Mouse (Mus musculus): ENCODE data around the gene Il12b. TPM values are rescaled to one million over a fixed set of nuclear protein-coding genes. Genes with fewer than 3 reads are reported as not detected.

Gene Il12b
- polyA plus RNA-seq, 1 experiment from 2014 or later, result not detected

DNA sequence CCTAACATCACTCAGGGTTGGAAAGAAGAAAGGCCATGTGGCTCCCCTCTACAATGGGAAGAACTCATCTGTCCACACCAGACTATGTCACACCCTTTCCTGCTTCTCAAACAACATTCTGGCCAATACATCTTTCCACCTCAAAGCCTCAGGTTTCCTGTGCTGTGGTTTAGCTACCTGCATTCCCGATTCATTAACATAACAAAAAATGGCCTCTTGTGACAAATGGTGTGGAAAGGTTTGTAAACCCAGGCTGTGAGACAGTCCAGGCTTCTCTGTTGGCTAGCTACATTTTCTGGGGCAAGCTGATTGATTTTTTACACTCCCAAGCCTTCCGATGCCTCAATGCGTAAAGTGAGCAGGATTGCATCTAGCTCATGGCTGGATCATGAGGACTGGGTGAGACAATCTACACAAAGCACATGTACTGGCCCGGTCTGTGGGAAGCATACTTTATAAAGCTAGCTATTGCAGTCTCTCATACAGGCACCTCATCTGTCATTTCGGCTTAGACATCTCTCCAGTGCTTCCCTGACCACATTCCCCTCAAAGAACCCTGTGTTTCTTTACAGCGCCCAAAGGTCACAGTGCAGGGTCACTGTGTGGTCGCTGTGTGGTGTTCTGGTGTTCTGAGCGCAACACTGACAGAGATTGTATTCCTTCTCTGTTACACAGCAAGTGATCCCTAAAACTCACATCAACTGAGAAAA lies 6.6 kb upstream of the Il12b start:
- Histone ChIP-seq H3K4me1 (0 out of 2 replicates have a peak, but pooled peaks cover 1% of the 10 kb centered on the region), H3K27ac (replicated peaks) (no peak overlapping the region), H3K27me3 (replicated peaks) (no peaks in the 10 kb centered on the region), H3K4me3 (replicated peaks) (no peak overlapping the region), H3K4me2 (no peak overlapping the region), H3K36me3 (no peaks in the 10 kb centered on the region), H3K9me3 (replicated peaks) (no peaks in the 10 kb centered on the region), H3K9ac (replicated peaks) (no peak overlapping the region)
- no peak for ATAC-seq (ENCODE audit: low FRiP score)
- WGBS, result 84% methylated on average over 8 of the region's 8 CpGs

DNA sequence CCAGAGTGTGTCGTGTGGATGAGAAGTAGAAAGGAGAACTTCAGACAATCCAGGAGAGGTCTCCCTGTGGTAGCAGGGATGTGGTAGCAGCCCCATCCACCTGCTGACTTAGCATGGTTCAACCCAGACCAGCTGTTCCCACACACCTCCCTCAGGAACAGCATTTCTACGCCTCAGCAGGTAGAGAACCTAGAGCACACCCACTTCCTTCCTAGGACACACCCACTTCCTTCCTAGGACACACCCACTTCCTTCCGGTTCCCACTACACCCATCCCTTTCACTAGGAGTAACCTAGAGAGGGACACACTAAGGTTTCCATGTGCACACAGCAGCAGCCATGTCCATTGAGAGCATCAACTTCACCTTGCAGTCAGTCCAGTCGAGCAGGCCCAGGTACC lies 4.5 kb upstream of the Il12b start:
- no peaks in the 10 kb centered on the region for H3K36me3 ChIP-seq
- H3K27me3 ChIP-seq (replicated peaks), result no peaks in the 10 kb centered on the region
- H3K27ac ChIP-seq (replicated peaks), result no peak overlapping the region
- ATAC-seq (ENCODE audit: low FRiP score), result no peak
- no peak overlapping the region for H3K4me3 ChIP-seq (replicated peaks)
- no peak overlapping the region for H3K9ac ChIP-seq (replicated peaks)
- 91% methylated on average over 4 of the region's 4 CpGs for WGBS
- H3K9me3 ChIP-seq (replicated peaks), result no peaks in the 10 kb centered on the region
- H3K4me2 ChIP-seq, result no peak overlapping the region
- peaks cover 14% of the 10 kb centered on the region for H3K4me1 ChIP-seq

DNA sequence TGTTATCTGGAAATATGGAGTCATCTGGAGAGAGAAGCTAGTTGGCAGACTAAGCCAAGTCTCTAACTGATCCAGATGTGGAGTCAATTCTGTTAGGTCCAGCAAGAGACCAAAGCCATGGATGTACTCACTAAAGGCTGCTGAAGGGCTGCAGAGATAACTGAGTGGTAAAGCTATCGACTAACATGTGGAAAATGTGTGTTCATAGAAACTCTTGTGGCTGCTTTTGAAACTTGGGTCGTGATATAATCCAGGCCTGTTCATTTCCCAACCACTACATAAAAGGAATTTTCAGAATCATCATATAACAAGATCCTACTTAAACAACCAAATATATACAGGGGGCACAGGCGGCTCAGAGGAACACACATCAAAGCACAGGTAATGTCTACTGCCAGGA lies 2.3 kb upstream of the Il12b start:
- H3K9me3 ChIP-seq (replicated peaks), result no peaks in the 10 kb centered on the region
- H3K9ac ChIP-seq (replicated peaks), result no peak overlapping the region
- H3K4me2 ChIP-seq, result no peak overlapping the region
- H3K36me3 ChIP-seq, result no peaks in the 10 kb centered on the region
- H3K4me3 ChIP-seq (replicated peaks), result no peak overlapping the region
- no peak overlapping the region for H3K27ac ChIP-seq (replicated peaks)
- H3K27me3 ChIP-seq (replicated peaks), result no peaks in the 10 kb centered on the region
- ATAC-seq (ENCODE audit: low FRiP score), result no peak
- whole genome bisulfite sequencing, result 88% methylated on average over 3 of the region's 3 CpGs
- H3K4me1 ChIP-seq, result peaks cover 17% of the 10 kb centered on the region

DNA sequence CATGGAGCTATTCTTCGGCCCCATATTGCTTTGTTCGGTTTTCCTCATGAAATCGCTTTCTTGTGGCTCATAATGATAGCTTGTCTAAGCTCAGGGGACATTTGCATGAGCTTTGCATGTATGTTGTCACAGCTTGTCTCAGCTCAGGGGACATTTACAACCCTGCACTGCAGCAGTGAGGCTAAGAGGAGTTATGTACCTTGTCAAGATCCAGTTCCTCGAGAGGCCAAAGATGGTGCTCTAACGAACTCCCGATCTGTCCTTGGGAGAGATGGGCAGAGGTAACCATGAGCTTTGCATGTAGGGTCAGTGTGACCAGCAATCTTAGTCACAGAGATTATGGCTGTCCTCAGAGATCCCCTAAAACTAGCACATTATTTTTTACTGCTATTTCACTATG lies 1.5 kb upstream of the Il12b start:
- no peak overlapping the region for H3K4me3 ChIP-seq (replicated peaks)
- H3K27ac ChIP-seq (replicated peaks), result no peak overlapping the region
- WGBS, result 54% methylated on average over 6 of the region's 6 CpGs
- no peaks in the 10 kb centered on the region for H3K27me3 ChIP-seq (replicated peaks)
- H3K4me2 ChIP-seq, result peak overlapping the region; percentile 66
- ATAC-seq (ENCODE audit: low FRiP score), result no peak; the same call in 1 of the 2 replicates
- H3K9me3 ChIP-seq (replicated peaks), result no peaks in the 10 kb centered on the region
- H3K36me3 ChIP-seq, result no peaks in the 10 kb centered on the region
- H3K4me1 ChIP-seq, result peaks cover 17% of the 10 kb centered on the region
- H3K9ac ChIP-seq (replicated peaks), result no peak overlapping the region

DNA sequence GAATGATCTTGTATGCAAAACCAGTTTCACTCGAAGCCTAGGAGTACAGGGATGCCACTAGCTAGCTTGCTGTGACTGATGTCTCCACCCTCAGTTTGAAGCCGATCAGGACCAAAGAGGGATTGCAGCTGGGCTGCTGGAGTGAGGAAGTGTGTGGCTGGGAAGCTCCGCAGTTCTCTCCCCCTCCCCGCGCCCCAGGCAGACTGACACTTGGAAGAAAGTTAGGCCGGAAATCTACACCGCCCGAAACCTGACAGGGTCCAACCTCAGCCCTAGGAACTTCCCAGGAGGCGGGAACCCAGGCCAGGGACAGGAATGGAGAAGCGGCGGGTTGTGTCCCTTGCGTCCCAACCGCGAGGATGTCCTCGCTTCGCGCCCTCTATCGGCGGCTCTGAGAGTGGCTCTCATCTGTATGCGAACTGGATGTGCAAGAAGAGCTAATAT lies 1.1 kb upstream of the Il12b start:
- peak; percentile 82 for ATAC-seq (ENCODE audit: low FRiP score)
- H3K9ac ChIP-seq (replicated peaks), result peak overlapping the region; percentile 27; the same call in 1 of the 2 replicates
- peak overlapping the region; percentile 34 for H3K4me3 ChIP-seq (replicated peaks)
- no peaks in the 10 kb centered on the region for H3K36me3 ChIP-seq
- 1% methylated on average over 20 of the region's 20 CpGs for WGBS
- H3K4me2 ChIP-seq, result peak overlapping the region; percentile 66
- H3K9me3 ChIP-seq (replicated peaks), result no peaks in the 10 kb centered on the region
- H3K4me1 ChIP-seq, result peaks cover 17% of the 10 kb centered on the region
- H3K27ac ChIP-seq (replicated peaks), result no peak overlapping the region; the same call in 1 of the 2 replicates
- no peaks in the 10 kb centered on the region for H3K27me3 ChIP-seq (replicated peaks)

DNA sequence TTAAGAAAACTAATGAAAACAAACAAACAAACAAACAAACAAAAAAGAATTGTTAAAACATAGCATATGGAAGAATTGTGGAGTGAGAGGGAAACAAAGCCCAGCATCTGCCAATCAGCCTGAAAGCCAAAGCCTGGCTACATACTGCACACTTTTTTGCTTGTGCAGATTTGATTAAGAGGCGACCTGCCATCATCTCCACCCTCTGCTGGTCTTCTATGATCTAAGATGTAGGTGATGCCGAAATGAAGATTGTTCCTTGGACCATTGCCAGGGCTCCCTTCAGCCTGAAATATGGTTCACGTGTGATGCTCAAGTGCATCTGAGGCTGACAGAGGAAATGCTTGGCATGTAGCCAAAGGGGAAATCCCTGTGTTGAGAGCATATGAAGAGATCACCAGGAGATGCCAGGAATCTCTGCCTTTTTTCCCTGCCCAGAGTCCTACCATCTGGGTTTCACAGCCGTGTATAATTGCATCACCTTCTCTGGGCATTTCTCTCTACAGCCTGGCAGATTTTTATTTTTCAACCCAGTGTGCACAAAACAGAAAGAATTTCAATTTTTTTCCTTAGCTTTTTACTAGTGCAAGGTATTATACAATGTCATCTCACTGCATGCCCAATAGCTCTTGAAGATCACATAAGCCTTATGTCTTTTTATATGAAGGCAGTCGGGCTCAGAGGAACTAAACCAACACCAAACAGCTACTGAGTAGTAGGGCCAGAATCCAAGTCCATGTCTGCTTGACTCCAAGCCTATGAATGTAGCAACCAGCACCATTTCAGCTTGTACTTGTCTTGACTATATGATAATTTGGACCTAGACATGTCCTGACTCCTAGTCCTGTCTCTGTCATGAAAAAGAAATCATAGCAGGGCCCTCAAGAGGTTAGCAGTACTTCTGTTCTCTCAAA lies 2.0 kb downstream of the Il12b start:
- Histone ChIP-seq H3K4me1 (peaks cover 17% of the 10 kb centered on the region), H3K4me3 (replicated peaks) (no peak overlapping the region), H3K27me3 (replicated peaks) (no peaks in the 10 kb centered on the region), H3K27ac (replicated peaks) (no peak overlapping the region), H3K36me3 (no peaks in the 10 kb centered on the region), H3K4me2 (no peak overlapping the region), H3K9ac (replicated peaks) (no peak overlapping the region), H3K9me3 (replicated peaks) (no peaks in the 10 kb centered on the region)
- 40% methylated on average over 5 of the region's 5 CpGs for WGBS
- ATAC-seq (ENCODE audit: low FRiP score), result 0 out of 2 replicates have a peak, but pooled peaks have one; percentile 30

DNA sequence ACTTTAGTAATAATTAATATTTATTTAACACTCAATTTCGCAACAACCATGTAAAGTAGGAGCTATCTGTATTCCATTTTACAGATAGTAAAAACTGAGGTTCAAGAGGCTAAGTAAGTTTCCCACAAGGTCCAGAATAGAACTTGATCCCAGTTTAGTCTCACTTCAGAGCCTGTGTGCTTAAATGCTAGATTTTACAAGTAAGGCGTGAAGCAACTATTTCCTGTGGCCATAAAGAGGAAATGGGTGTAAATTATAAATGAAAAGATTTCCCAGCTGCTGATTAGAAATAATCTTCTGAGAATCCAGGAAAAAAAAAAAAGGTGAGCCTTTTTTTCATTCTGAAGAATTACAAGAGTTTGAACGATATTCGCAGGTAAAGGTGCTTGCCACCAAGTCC lies 5.2 kb downstream of the Il12b start:
- Histone ChIP-seq H3K9ac (replicated peaks) (no peak overlapping the region), H3K9me3 (replicated peaks) (no peaks in the 10 kb centered on the region), H3K4me3 (replicated peaks) (no peak overlapping the region), H3K4me2 (no peak overlapping the region), H3K27ac (replicated peaks) (no peak overlapping the region), H3K36me3 (no peaks in the 10 kb centered on the region), H3K27me3 (replicated peaks) (no peaks in the 10 kb centered on the region), H3K4me1 (peaks cover 8% of the 10 kb centered on the region; the same call in 1 of the 2 replicates)
- ATAC-seq (ENCODE audit: low FRiP score), result no peak
- 95% methylated on average over 4 of the region's 4 CpGs for WGBS

DNA sequence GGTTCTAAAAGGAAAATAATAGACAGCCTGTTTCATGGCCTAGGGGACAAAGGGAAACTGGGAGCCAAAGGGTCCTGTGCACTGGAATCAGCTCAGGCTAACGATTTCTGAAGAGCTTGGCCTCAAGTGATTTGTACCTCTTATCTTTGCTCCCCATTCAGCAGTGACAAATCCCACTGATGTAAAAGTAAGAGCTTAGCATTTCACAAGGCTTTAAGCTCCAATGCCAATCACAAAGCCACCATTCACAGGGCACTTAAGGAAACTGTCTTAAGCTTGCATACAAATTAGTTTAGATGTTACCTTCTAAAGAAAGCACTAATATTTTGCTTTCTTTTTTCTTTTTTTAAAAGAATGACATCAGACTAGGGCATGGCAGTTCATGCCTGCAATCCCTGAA lies 6.1 kb downstream of the Il12b start:
- Histone ChIP-seq H3K27me3 (replicated peaks) (no peaks in the 10 kb centered on the region), H3K4me1 (peaks cover 8% of the 10 kb centered on the region; the same call in 1 of the 2 replicates), H3K4me2 (no peak overlapping the region), H3K27ac (replicated peaks) (no peak overlapping the region), H3K9ac (replicated peaks) (no peak overlapping the region), H3K4me3 (replicated peaks) (no peak overlapping the region), H3K36me3 (no peaks in the 10 kb centered on the region), H3K9me3 (replicated peaks) (no peaks in the 10 kb centered on the region)
- WGBS, result 28% methylated on average over 1 of the region's 1 CpGs
- no peak for ATAC-seq (ENCODE audit: low FRiP score)

DNA sequence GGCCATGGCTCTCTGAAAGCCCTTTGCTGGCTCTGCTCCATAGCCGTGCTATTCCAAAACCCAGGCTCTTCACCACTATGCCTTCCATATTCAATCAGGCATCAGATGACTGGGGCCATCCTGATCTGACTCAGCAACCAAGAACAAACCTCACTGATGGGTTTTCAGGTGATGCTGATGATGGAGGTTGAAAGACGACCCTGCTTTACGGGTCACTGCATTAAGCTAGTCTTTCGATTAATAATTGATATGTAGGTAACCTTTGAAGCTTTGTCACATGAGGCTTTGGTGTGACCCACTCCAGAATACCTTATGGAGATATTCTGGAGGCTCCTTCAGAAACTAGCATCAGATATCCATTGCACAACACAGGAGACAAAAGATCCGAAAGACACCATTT lies 6.6 kb downstream of the Il12b start:
- H3K27me3 ChIP-seq (replicated peaks), result no peaks in the 10 kb centered on the region
- H3K36me3 ChIP-seq, result no peaks in the 10 kb centered on the region
- H3K4me3 ChIP-seq (replicated peaks), result no peak overlapping the region
- H3K9me3 ChIP-seq (replicated peaks), result no peaks in the 10 kb centered on the region
- 76% methylated on average over 5 of the region's 5 CpGs for WGBS
- H3K4me1 ChIP-seq, result peaks cover 8% of the 10 kb centered on the region; the same call in 1 of the 2 replicates
- no peak overlapping the region for H3K4me2 ChIP-seq
- H3K9ac ChIP-seq (replicated peaks), result no peak overlapping the region
- no peak for ATAC-seq (ENCODE audit: low FRiP score)
- no peak overlapping the region for H3K27ac ChIP-seq (replicated peaks)

DNA sequence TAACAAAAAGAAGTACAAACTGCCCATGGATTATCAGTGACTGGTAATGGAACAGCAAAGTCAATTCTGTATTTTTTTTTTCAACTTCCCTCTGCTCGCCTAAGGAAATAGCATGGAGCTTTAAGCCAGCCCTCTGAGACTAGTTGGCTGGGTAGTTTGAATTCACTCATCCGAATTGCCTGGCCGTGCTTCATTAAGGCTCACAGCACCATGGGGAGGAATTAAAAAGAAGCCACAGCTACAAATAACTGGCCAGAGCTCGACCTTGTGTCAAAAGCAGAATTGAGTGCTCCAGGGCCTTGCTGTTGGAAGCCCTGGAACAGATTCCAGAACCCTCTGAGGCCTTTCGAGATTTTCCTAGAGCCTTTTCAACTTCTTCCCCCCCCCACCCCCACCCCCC lies 8.8 kb downstream of the Il12b start:
- no peak overlapping the region for H3K27ac ChIP-seq (replicated peaks)
- no peaks in the 10 kb centered on the region for H3K36me3 ChIP-seq
- no peaks in the 10 kb centered on the region for H3K27me3 ChIP-seq (replicated peaks)
- H3K4me2 ChIP-seq, result no peak overlapping the region
- no peak overlapping the region for H3K9ac ChIP-seq (replicated peaks)
- no peaks in the 10 kb centered on the region for H3K9me3 ChIP-seq (replicated peaks)
- 0 out of 2 replicates have a peak, but pooled peaks have one; percentile 31 for ATAC-seq (ENCODE audit: low FRiP score)
- H3K4me1 ChIP-seq, result 0 out of 2 replicates have a peak, but pooled peaks cover 5% of the 10 kb centered on the region
- 17% methylated on average over 5 of the region's 5 CpGs for WGBS
- H3K4me3 ChIP-seq (replicated peaks), result no peak overlapping the region

DNA sequence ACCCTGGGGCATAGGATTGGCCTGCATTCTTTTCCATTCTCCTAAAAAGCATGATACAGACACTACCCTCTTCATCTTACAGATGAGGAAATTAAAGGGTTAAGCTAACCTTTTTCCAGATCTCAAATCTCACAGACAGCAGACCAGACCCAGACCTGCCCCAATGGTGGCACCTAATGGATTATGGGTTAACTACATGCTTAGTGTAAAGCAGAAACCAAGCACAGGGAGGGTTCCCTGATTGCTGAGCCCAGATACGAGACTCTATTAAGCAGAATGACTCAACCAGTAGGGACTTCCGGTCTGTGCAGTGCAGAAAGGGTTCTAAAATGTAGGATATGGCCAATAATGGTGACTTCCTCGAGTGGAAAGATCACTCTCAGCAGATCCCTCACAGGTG lies 10.6 kb downstream of the Il12b start:
- whole genome bisulfite sequencing, result 72% methylated on average over 3 of the region's 3 CpGs
- H3K27me3 ChIP-seq (replicated peaks), result no peaks in the 10 kb centered on the region

More for the DNA sequence above, 10.6 kb downstream of the Il12b start:
- H3K9me3 ChIP-seq (replicated peaks), result no peaks in the 10 kb centered on the region
- no peak overlapping the region for H3K27ac ChIP-seq (replicated peaks)
- 0 out of 2 replicates have a peak, but pooled peaks cover 5% of the 10 kb centered on the region for H3K4me1 ChIP-seq
- no peak for ATAC-seq (ENCODE audit: low FRiP score)
- no peak overlapping the region for H3K4me3 ChIP-seq (replicated peaks)
- H3K4me2 ChIP-seq, result no peak overlapping the region
- no peak overlapping the region for H3K9ac ChIP-seq (replicated peaks)
- H3K36me3 ChIP-seq, result no peaks in the 10 kb centered on the region
